Mouse (Mus musculus): ENCODE results near the gene Sphkap. TPM values are rescaled to one million over a fixed set of nuclear protein-coding genes. Genes with fewer than 3 reads are reported as not detected.

Sphkap gene
- 1.4 and 1.9 TPM in 2 replicates for polyA plus RNA-seq (2016; fragmentation: Nextera tagmentation; extraction: Ambion mirVana)

DNA sequence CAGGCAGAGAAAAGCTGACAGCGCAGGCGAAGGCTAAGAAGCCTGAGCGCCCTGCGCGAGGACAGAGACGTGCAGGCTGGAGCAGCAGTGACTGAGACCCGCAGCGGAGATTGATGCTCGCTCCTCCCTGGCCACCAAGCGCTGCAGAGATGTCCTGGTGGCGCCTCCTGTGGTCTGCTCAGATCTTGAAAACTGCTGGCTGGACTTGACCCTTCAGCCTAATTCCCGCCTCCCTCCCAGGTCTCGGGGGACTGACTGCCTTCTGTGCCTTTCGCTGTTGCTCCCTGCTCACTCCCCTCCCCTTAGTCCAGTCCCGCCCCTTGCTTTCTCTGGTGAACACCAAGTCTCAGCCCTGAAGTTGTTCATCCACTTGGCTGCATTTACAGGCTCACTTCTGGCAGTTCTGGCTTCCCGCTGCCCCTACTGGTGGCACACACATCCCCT is at the start of gene Sphkap:
Gene Sphkap (minus strand): TSS at position 180 of the 444 bp plus-strand sequence.
- H3K9ac ChIP-seq: peak within 1 kb of the TSS; percentile 41
- under 1% methylated on average over 16 of the region's 16 CpGs for WGBS
- peak; percentile 87 for ATAC-seq (ENCODE audit: low FRiP score, low read depth)
- H3K9me3 ChIP-seq: no peaks in the 10 kb centered on the region
- H3K4me3 ChIP-seq: peak within 1 kb of the TSS; percentile 39
- H3K36me3 ChIP-seq: no peaks in the 10 kb centered on the region
- peaks cover 11% of the 10 kb centered on the region; the same call in 1 of the 2 replicates for H3K4me1 ChIP-seq
- peak within 1 kb of the TSS; percentile 82 for H3K4me2 ChIP-seq (replicated peaks)
- no peak within 1 kb of the TSS for H3K27ac ChIP-seq
- H3K27me3 ChIP-seq (replicated peaks): no peaks in the 10 kb centered on the region

DNA sequence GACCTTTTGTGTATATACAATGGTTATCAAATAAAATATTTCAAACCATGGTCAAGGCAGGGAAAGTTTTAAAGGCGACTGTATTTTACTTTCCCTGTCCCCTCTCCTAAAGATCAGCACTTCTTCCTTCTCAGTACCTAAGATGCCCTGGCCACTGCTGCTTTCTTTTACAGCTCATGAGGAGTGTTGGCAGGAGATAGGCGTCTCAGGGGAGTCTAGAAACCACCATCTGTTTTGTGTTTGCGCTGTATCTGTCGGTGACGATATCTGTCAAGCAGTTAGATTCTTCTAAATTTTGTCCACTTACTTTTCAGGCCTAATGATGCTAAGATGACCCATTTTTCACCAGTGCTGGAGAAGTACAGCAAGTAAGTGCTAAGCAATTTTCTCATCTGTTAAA is 43.3 kb upstream of the Sphkap start:
- Histone ChIP-seq H3K4me1 (no peaks in the 10 kb centered on the region), H3K9ac (no peak overlapping the region), H3K4me2 (replicated peaks) (no peak overlapping the region), H3K27me3 (replicated peaks) (no peaks in the 10 kb centered on the region), H3K4me3 (no peak overlapping the region), H3K27ac (no peak overlapping the region), H3K9me3 (no peaks in the 10 kb centered on the region), H3K36me3 (no peaks in the 10 kb centered on the region)
- no peak for ATAC-seq (ENCODE audit: low FRiP score, low read depth)
- WGBS: 83% methylated on average over 5 of the region's 5 CpGs

DNA sequence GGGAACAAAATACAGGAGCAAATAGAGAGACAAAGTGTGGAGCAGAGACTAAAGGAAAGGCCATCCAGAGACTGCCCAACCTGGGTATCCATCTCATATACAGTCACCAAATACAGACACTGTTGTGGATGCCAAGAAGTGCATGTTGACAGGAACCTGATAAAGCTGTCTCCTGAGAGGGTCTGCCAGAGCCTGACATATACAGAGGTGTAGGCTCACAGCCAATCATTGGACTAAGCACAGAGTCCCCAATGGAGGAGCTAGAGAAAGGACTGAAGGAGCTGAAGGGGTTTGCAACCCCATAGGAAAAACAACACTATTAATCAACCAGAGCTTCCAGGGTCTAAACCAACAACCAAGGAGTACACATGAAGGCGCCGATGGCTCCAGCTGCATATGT is 32.4 kb upstream of the Sphkap start:
- Histone ChIP-seq H3K36me3 (no peaks in the 10 kb centered on the region), H3K27ac (no peak overlapping the region), H3K4me2 (replicated peaks) (no peak overlapping the region), H3K4me3 (no peak overlapping the region), H3K27me3 (replicated peaks) (no peaks in the 10 kb centered on the region), H3K4me1 (no peaks in the 10 kb centered on the region), H3K9ac (no peak overlapping the region), H3K9me3 (no peaks in the 10 kb centered on the region)
- ATAC-seq (ENCODE audit: low FRiP score, low read depth): no peak
- 92% methylated on average over 2 of the region's 2 CpGs for whole genome bisulfite sequencing

DNA sequence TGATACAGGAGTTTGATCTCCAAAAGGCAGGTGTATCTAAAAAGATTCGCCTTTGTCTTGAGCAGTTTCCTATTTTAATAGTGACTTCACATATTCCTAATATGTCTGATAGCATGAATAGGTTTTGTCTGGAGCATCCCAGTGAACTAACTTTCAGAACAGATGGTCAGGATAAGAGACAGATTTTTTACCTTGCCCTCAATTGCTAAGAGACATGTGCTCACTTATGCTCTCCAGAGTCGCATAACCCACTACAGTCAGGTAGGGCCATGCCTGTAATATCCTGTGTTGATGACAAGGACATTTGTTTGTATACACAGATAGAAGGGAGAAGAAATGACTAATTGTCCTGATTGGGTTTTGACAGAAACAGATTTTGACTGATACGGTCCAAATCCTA is 25.9 kb upstream of the Sphkap start:
- no peak overlapping the region for H3K9ac ChIP-seq
- no peak overlapping the region for H3K27ac ChIP-seq
- H3K4me1 ChIP-seq: no peaks in the 10 kb centered on the region
- no peak for ATAC-seq (ENCODE audit: low FRiP score, low read depth)
- no peaks in the 10 kb centered on the region for H3K27me3 ChIP-seq (replicated peaks)
- H3K36me3 ChIP-seq: no peaks in the 10 kb centered on the region
- H3K4me3 ChIP-seq: no peak overlapping the region
- no peak overlapping the region for H3K4me2 ChIP-seq (replicated peaks)
- WGBS: 97% methylated on average over 3 of the region's 3 CpGs
- no peaks in the 10 kb centered on the region for H3K9me3 ChIP-seq

DNA sequence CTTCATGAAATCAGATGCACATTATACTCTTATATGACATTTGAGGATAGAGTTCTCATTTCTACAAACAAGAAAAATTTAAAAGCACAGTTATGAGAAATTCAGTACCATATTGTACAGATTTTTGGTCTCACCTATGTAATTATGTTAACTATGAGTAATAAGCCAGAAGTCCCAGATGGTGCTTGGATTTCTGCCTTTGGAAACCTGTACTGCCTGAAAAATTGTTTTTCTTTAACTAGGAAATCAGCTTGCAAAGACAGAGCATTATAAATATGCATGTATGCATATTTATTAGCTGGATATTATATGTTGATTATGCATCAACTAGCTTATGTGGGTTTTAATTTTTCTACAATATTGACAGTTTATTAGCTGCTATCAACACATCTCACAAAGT is 21.9 kb upstream of the Sphkap start:
- Histone ChIP-seq H3K4me1 (no peaks in the 10 kb centered on the region), H3K36me3 (no peaks in the 10 kb centered on the region), H3K4me2 (replicated peaks) (no peak overlapping the region), H3K9me3 (no peaks in the 10 kb centered on the region), H3K27ac (no peak overlapping the region), H3K9ac (no peak overlapping the region), H3K27me3 (replicated peaks) (no peaks in the 10 kb centered on the region), H3K4me3 (no peak overlapping the region)
- no peak for ATAC-seq (ENCODE audit: low FRiP score, low read depth)

DNA sequence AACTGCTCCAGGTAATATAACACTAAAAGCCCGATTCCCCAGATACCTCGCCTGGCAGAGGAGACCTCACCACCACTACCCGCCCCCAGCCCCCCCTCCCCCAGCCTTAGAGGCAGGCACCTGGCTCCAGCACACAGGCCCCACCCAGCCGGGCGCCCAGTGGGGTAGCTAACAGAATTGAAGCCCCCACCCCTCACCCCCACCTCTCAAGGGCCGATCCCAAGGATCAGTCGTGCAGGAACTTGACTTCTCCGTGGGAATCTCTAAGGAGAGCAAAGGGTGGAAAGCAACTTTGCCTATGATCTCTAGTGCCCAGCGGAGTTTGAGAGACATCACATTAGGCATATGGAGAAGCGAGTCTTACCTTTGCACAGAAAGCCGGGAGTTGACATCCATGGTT is 384 bp downstream of the Sphkap start:
- Histone ChIP-seq H3K27me3 (replicated peaks) (no peaks in the 10 kb centered on the region), H3K9me3 (no peaks in the 10 kb centered on the region), H3K27ac (no peak overlapping the region), H3K4me1 (peaks cover 11% of the 10 kb centered on the region; the same call in 1 of the 2 replicates), H3K4me3 (peak overlapping the region; percentile 39), H3K9ac (peak overlapping the region; percentile 41), H3K4me2 (replicated peaks) (peak overlapping the region; percentile 82), H3K36me3 (no peaks in the 10 kb centered on the region)
- 2% methylated on average over 11 of the region's 11 CpGs for WGBS
- peak; percentile 55 for ATAC-seq (ENCODE audit: low FRiP score, low read depth)

DNA sequence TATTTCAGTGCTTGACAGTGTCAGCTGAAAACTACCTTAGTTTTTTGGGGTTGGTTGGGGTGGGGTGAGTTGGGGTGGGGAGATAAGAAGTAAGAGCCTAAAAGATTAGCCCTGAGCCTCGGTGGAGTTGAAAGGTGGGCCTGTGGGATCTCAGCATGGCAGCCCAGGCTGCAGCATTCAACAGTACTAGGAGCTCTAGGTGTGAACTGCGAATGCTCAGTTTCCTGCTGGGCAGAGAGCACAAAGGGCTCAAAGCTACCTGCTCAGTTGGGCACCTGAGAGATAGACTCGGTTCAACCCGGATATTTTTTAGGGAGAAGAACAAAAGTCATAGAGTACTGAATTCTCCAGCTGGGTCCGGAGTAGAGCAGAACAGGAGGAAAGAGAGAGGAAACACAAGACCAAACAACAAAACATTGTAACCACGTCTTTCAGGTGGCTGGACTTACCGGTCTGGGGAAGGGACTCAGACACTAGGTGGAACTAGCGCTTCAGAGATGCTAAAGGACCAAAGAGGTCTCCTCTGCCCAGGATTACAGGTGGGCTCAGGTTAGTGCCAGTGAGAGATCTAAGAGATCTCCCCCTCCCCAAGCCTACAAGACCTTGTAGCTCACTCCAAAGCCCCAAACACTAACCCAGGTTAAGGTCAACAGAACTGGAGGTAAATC is 984 bp downstream of the Sphkap start:
- H3K9me3 ChIP-seq: no peaks in the 10 kb centered on the region
- no peaks in the 10 kb centered on the region for H3K36me3 ChIP-seq
- peak overlapping the region; percentile 39; the same call in 1 of the 2 replicates for H3K4me3 ChIP-seq
- H3K27ac ChIP-seq: no peak overlapping the region
- peak; percentile 17; the same call in 1 of the 2 replicates for ATAC-seq (ENCODE audit: low FRiP score, low read depth)
- 5% methylated on average over 8 of the region's 8 CpGs for WGBS
- peak overlapping the region; percentile 82 for H3K4me2 ChIP-seq (replicated peaks)
- peaks cover 11% of the 10 kb centered on the region; the same call in 1 of the 2 replicates for H3K4me1 ChIP-seq
- no peaks in the 10 kb centered on the region for H3K27me3 ChIP-seq (replicated peaks)
- H3K9ac ChIP-seq: no peak overlapping the region; the same call in 1 of the 2 replicates

DNA sequence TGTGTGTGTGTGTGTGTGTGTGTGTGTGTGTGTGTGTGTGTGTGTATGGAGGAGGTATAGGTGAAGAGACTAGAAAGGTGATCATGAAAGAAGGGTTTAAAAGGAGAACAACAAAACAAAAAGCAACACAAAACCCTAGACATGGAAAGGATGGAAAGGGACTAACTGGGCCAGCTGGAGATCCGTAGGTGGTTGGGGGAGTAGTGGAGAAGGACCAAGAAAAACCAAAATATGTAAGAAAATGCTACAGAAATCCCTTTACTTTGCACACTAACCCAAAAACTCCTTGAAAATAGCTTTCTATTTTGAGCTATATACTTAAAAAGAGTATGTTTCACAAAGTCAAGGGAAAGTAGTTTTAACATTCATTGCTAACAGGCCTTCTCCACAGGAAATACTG is 6.9 kb downstream of the Sphkap start:
- H3K4me1 ChIP-seq: no peaks in the 10 kb centered on the region
- WGBS: 81% methylated on average over 1 of the region's 1 CpGs
- ATAC-seq (ENCODE audit: low FRiP score, low read depth): no peak
- H3K27me3 ChIP-seq (replicated peaks): no peaks in the 10 kb centered on the region
- H3K9ac ChIP-seq: no peak overlapping the region
- H3K36me3 ChIP-seq: no peaks in the 10 kb centered on the region
- no peak overlapping the region for H3K4me3 ChIP-seq
- no peaks in the 10 kb centered on the region for H3K9me3 ChIP-seq
- H3K4me2 ChIP-seq (replicated peaks): no peak overlapping the region
- H3K27ac ChIP-seq: no peak overlapping the region

DNA sequence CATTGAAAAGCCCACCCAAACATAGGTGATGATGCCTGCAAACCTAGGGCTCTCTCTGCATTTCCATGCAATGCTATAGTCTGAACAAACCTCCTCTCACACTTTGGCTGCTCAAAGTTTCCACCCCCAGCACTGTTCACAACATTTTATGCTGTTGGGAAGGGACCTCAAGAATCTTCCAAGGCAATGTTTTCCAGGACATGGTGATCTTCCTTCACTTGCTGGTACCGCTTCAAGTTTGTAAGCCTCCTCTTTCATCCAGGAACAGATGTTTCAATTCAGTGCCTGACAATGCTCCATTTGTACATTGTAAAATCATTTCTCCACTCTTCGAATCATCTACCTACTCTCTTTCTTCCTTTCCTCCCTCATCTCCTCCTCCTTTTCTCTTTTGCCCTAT is 11.7 kb downstream of the Sphkap start:
- Histone ChIP-seq H3K36me3 (no peaks in the 10 kb centered on the region), H3K27me3 (replicated peaks) (no peaks in the 10 kb centered on the region), H3K9me3 (no peaks in the 10 kb centered on the region), H3K4me2 (replicated peaks) (no peak overlapping the region), H3K27ac (no peak overlapping the region), H3K9ac (no peak overlapping the region), H3K4me1 (no peaks in the 10 kb centered on the region), H3K4me3 (no peak overlapping the region)
- no peak for ATAC-seq (ENCODE audit: low FRiP score, low read depth)
- WGBS: 91% methylated on average over 2 of the region's 2 CpGs

DNA sequence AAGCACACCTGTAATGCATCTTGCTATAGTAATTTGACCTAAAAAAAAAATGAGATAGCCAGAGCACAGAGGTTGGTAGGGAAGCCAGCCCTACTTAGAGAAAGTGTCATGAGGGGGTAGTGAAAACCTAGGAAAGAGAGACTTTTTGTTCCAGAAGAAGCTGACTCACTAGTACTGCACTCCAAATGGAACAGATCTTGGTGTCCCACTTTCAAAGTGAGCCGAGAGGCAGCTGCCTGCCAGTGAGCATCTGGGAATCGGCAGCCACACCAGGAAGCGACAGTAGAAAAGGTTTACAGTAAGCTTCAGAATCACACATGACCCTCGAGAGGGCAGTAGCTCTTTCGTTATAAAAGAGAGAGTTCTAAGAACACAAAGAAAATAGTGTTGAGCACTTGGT is 12.4 kb downstream of the Sphkap start:
- Histone ChIP-seq H3K9me3 (no peaks in the 10 kb centered on the region), H3K27me3 (replicated peaks) (no peaks in the 10 kb centered on the region), H3K36me3 (no peaks in the 10 kb centered on the region), H3K27ac (no peak overlapping the region), H3K4me3 (no peak overlapping the region), H3K4me1 (no peaks in the 10 kb centered on the region), H3K4me2 (replicated peaks) (no peak overlapping the region), H3K9ac (no peak overlapping the region)
- ATAC-seq (ENCODE audit: low FRiP score, low read depth): no peak
- 76% methylated on average over 5 of the region's 5 CpGs for WGBS

DNA sequence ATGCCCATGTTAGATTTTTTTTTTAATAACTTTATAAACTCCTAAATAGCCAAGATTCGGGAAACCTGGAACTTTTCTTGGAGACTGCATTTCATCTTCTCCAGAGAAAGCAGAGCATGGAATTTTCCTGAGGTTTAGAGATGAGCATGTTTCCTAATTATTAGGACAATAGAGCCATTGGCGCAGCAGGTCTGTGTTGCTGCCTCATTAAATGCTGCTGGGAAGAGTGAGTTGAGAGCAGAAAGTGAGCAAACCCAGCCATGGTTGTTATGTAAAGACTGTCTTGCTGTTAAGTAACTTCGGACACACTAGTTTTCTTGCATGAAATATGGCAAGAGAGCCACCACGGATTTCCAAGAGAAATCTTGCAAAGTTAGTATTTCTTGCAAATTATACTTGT is 18.6 kb downstream of the Sphkap start:
- Histone ChIP-seq H3K4me1 (no peaks in the 10 kb centered on the region), H3K9me3 (no peaks in the 10 kb centered on the region), H3K36me3 (no peaks in the 10 kb centered on the region), H3K4me2 (replicated peaks) (no peak overlapping the region), H3K27ac (no peak overlapping the region), H3K9ac (no peak overlapping the region), H3K4me3 (no peak overlapping the region), H3K27me3 (replicated peaks) (no peaks in the 10 kb centered on the region)
- WGBS: 51% methylated on average over 4 of the region's 4 CpGs
- no peak for ATAC-seq (ENCODE audit: low FRiP score, low read depth)

DNA sequence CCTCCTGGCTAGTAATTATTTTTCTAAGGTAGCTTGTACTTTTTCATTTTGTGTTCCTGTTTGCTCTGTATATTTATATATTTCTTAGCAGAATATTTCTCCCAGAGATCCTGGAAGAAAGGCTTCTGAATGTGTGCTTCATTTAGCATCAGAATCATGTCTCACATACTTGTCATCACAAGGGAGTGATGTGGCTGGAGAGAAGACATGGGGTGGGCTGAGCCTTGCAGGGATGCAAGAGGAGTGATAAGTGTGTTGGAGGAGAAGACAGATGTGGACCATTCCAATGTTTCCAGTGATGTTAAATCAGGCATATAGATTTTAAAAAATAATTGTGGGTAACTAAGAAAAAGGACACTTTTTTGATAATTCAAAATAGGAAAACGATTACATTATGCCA is 30.6 kb downstream of the Sphkap start:
- H3K36me3 ChIP-seq: no peaks in the 10 kb centered on the region
- H3K27ac ChIP-seq: no peak overlapping the region
- no peak overlapping the region for H3K4me2 ChIP-seq (replicated peaks)
- 79% methylated on average over 1 of the region's 1 CpGs for WGBS
- no peaks in the 10 kb centered on the region for H3K4me1 ChIP-seq
- H3K9ac ChIP-seq: no peak overlapping the region
- ATAC-seq (ENCODE audit: low FRiP score, low read depth): no peak
- H3K4me3 ChIP-seq: no peak overlapping the region
- no peaks in the 10 kb centered on the region for H3K27me3 ChIP-seq (replicated peaks)
- no peaks in the 10 kb centered on the region for H3K9me3 ChIP-seq

DNA sequence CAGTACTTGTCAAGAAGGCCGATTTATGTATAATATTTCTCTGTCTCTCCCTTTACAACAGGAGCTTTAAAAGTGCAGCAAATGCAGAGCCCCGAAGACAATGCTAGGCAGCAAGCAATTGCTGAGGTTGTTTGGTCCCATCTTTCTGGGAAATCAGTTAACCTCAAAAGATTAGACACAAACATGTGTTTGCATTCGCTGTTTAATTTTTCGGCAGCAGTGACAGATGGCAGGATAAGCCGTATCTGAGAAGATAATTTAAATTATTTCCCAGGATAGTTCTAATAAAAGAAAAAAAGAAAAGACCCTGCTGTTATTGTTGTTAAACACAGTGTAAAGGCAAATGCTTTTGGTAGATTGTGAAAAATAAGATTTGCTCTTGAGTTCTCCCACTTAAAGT is 41.5 kb downstream of the Sphkap start:
- ATAC-seq (ENCODE audit: low FRiP score, low read depth): no peak
- Histone ChIP-seq H3K27ac (no peak overlapping the region), H3K27me3 (replicated peaks) (no peaks in the 10 kb centered on the region), H3K4me1 (no peaks in the 10 kb centered on the region), H3K9ac (no peak overlapping the region), H3K4me3 (no peak overlapping the region), H3K4me2 (replicated peaks) (no peak overlapping the region), H3K36me3 (no peaks in the 10 kb centered on the region), H3K9me3 (no peaks in the 10 kb centered on the region)
- 84% methylated on average over 5 of the region's 5 CpGs for WGBS
